8 mouse cellular contexts compared by ENCODE assay signal in genomic region chr6:48395105-48396007, GRCm38 (mm10). TPM values are rescaled to one million over a fixed set of nuclear protein-coding genes. Genes with fewer than 3 reads are reported as not detected.
DNase-seq lines count a peak whose midpoint lies in the region; ATAC-seq and TF ChIP-seq lines count a peak whose summit lies in the region.

Krba1 (plus strand) TSS chr6:48395586.

- TF ChIP-seq CTCF in layer of hippocampus, adult 2 months (conservative IDR thresholded peaks at IDR 0.05), result no peak
- no peak for TF ChIP-seq CTCF in lung, adult 2 months (IDR thresholded peaks at IDR 0.05; ENCODE audit: insufficient read depth, low read length)

- peak; percentile 87 for ATAC-seq in neutrophil, adult 5-6 weeks (ENCODE audit: extremely low read depth, insufficient number of reproducible peaks, low FRiP score, poor library complexity, severe bottlenecking)

- 0 out of 2 replicates have a peak, but pooled peaks have one; percentile 18 for TF ChIP-seq POLR2A in lung, adult 2 months (IDR thresholded peaks at IDR 0.05; ENCODE audit: borderline replicate concordance, extremely low read depth, low read depth, low read length)

- peak within 1 kb of the TSS; percentile 97 for H3K27ac ChIP-seq in layer of hippocampus, adult 2 months

- DNase-seq in Muller cell, postnatal 12 days (ENCODE audit: inconsistent ontology term), result peak; percentile 74
- DNase-seq in cerebellum, adult 8-10 months, result peak; percentile 94
- peak; percentile 87 for DNase-seq in forelimb bud, embryonic 11.5 days (ENCODE audit: low read depth, low spot score)
- DNase-seq in heart, postnatal 4 days, result peak; percentile 86
- peak; percentile 81 to 87 for DNase-seq in layer of hippocampus, adult 2 months (ENCODE audit: low spot score in 2 of 2)
- peak; percentile 86 for DNase-seq in lung, adult 2 months
- peak; percentile 87 to 92 for DNase-seq in thymus, adult 18-20 months

- peaks cover 3% of the 10 kb centered on the region for H3K4me1 ChIP-seq in lung, adult 2 months (ENCODE audit: control insufficient read depth, insufficient read depth, low read length)

- H3K4me3 ChIP-seq in layer of hippocampus, adult 2 months, result peak within 1 kb of the TSS; percentile 96
- peak within 1 kb of the TSS; percentile 82 for H3K4me3 ChIP-seq in lung, adult 2 months (replicated peaks; ENCODE audit: extremely low read depth, low read depth, low read length)

- 1% methylated on average over 65 of the region's 65 CpGs for WGBS in lung, adult 2 months

RNA-seq across cellular contexts. Expression of gene Krba1, which starts in this region (rescaled TPM):
- total RNA-seq in heart, postnatal 4 days (2021), result 10 to 100 TPM; 32.5 to 40.1 TPM
- total RNA-seq in layer of hippocampus, adult 2 months (2021), result 10 to 100 TPM; 42.9 to 49.3 TPM
- 15.5 and 20.8 TPM in 2 replicates for polyA plus RNA-seq in lung, adult 2 months (2012; rRNA removed)
- total RNA-seq in neutrophil, adult 5-6 weeks (2017), result 14.5 and 15.5 TPM in 2 replicates

Comparison
In these comparisons a context has a peak if more than half of its experiments do, and no peak if none do; other contexts are left out.
1. Peak in every context shown above with its lines: DNase-seq, ATAC-seq, H3K4me3 ChIP-seq and H3K27ac ChIP-seq.